Mouse (Mus musculus) neutrophil, adult 83 days (primary cell): Measurements from ENCODE around the gene Cyp4b1. TPM values are rescaled to one million over a fixed set of nuclear protein-coding genes. Genes with fewer than 3 reads are reported as not detected.

ENCODE experiments used
- total RNA-seq, 2 experiments: library from RNA; stranded (reverse); gene quantifications; one replicate each; pipeline ENCODE4 v1.2.4; 2023

Cyp4b1 gene
- total RNA-seq = not detected

DNA sequence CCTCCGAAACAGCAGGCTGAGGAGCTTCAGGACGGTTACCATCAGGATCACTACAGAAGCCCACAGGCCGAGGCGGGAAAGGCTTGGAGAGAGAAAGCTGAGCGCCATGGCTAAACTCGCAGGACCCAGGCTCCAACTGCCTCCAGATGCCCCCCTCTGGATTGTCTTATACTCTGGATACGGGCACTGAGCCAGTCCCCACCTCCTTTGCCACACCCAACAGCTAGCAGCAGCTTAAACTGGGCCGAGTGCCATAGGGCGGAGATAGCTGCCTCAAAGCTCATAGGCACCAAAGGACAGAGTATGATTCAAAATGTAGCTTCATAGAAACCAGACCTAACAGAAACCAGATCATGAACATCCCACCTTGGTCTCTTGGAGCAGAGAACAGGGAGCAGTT lies at the start of gene Cyp4b1:
Gene Cyp4b1 (minus strand): TSS at position 144 of the 400 bp plus-strand sequence.

DNA sequence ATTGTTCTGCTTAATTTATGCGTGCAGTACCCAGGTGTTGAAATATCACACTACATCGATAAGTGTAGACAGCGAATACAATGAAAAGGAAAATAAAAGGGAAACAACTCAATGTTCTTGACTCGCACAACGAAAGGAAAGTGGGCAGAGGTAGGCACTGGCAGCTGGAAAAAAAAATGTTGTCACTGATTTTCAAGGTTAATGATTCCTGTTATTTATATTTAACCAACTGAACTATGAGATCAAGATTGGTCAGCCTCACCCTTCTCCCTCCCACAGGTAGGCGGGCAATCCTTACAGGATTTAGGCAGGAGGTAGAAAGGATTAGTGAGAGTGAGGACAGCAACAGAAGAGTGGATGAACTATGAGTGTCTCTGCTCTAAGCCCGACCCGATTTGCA lies 46.9 kb downstream of the Cyp4b1 start, which contains the start of gene Cyp4a32:
Gene Cyp4a32 (plus strand): TSS at position 359 of the 400 bp plus-strand sequence.

Other genes with a start within 250 kb of the Cyp4b1 start
- gene Cyp4a12b, start 236.1 kb downstream of the Cyp4b1 start, total RNA-seq = not detected
- gene Cyp4a30b, start 195.1 kb downstream of the Cyp4b1 start, total RNA-seq = not detected
- not detected for gene Cyp4a14, start 151.6 kb downstream of the Cyp4b1 start, total RNA-seq
- gene Cyp4a10, start 129.5 kb downstream of the Cyp4b1 start, total RNA-seq = not detected
- gene Cyp4a31, start 84.1 kb downstream of the Cyp4b1 start, total RNA-seq = not detected
- gene Cyp4a32, start 46.8 kb downstream of the Cyp4b1 start, total RNA-seq = not detected
- 10 to 100 TPM; 32.5 to 34.8 TPM for gene Efcab14, start 90.0 kb upstream of the Cyp4b1 start, total RNA-seq
- gene Tex38, start 133.3 kb upstream of the Cyp4b1 start, total RNA-seq = not detected
- gene Atpaf1, start 137.1 kb upstream of the Cyp4b1 start, total RNA-seq = 1 to 10 TPM; 7.1 to 7.6 TPM
- gene Mob3c, start 180.4 kb upstream of the Cyp4b1 start, total RNA-seq = 10 to 100 TPM; 13.0 to 16.5 TPM
- 100 to 1,000 TPM; 120 to 126 TPM for gene Mknk1, start 191.5 kb upstream of the Cyp4b1 start, total RNA-seq
- under 1 TPM in 1 of 2 experiments, not detected in 1; 0.29 TPM for gene Kncn, start 236.7 kb upstream of the Cyp4b1 start, total RNA-seq
- gene 6430628N08Rik, start 242.9 kb upstream of the Cyp4b1 start, total RNA-seq = not detected